Mouse (Mus musculus) heart, embryonic 12.5 days (tissue): ENCODE measurements around the gene Nfe2l3. TPM values are rescaled to one million over a fixed set of nuclear protein-coding genes. Genes with fewer than 3 reads are reported as not detected.

Experiments used
- ATAC-seq: fragments of 200-750 bp; cut with Nextera tagmentation; 2 replicates; pipeline ENCODE4 v1.8.0; 2017; ENCODE audit warnings: moderate TSS enrichment, moderate library complexity; ENCODE audit not compliant: insufficient number of reproducible peaks, low FRiP score
- H3K27ac ChIP-seq: fragments of 300-500 bp; sonication (generic); 2 replicates; pipeline ENCODE4 v1.5.1; 2016; ENCODE audit warnings: mild to moderate bottlenecking, moderate library complexity; ENCODE audit not compliant: poor library complexity, severe bottlenecking
- H3K27me3 ChIP-seq: fragments of 300-500 bp; sonication (generic); replicated peaks from 2 replicates; pipeline ENCODE4 v1.6.1; 2016; ENCODE audit warnings: mild to moderate bottlenecking, moderate library complexity
- H3K36me3 ChIP-seq: fragments of 300-500 bp; sonication (generic); 2 replicates; pipeline ENCODE4 v1.6.1; 2016; ENCODE audit warnings: mild to moderate bottlenecking, moderate library complexity
- H3K4me1 ChIP-seq: fragments of 300-500 bp; sonication (generic); replicated peaks from 2 replicates; pipeline ENCODE4 v1.6.1; 2016; ENCODE audit warnings: mild to moderate bottlenecking
- H3K4me2 ChIP-seq: fragments of 300-500 bp; sonication (generic); 2 replicates; pipeline ENCODE4 v1.6.1; 2016; ENCODE audit warnings: mild to moderate bottlenecking, moderate library complexity
- H3K4me3 ChIP-seq: fragments of 300-500 bp; sonication (generic); 2 replicates; pipeline ENCODE4 v1.5.1; 2016; ENCODE audit warnings: mild to moderate bottlenecking
- H3K9ac ChIP-seq: fragments of 300-500 bp; sonication (generic); 2 replicates; pipeline ENCODE4 v1.6.1; 2016; ENCODE audit warnings: mild to moderate bottlenecking, moderate library complexity
- H3K9me3 ChIP-seq: fragments of 300-500 bp; sonication (generic); replicated peaks from 2 replicates; pipeline ENCODE4 v1.6.1; 2016; ENCODE audit warnings: mild to moderate bottlenecking, moderate library complexity
- WGBS: fragments of 180-500 bp; shearing (Covaris S2); methylation state at CpG from one replicate; pipeline ENCODE4 v1.1.7; 2016; 5-methylcytosine and 5-hydroxymethylcytosine counted together
- polyA plus RNA-seq: library from polyadenylated mRNA; unstranded; fragments of >200 nt; fragmentation: Nextera tagmentation; extraction: Ambion mirVana; gene quantifications from 2 replicates; pipeline ENCODE4 v1.2.1, GENCODE M21; 2016

Gene Nfe2l3
- polyA plus RNA-seq, 1 experiment from 2014 or later = 5.3 TPM

DNA sequence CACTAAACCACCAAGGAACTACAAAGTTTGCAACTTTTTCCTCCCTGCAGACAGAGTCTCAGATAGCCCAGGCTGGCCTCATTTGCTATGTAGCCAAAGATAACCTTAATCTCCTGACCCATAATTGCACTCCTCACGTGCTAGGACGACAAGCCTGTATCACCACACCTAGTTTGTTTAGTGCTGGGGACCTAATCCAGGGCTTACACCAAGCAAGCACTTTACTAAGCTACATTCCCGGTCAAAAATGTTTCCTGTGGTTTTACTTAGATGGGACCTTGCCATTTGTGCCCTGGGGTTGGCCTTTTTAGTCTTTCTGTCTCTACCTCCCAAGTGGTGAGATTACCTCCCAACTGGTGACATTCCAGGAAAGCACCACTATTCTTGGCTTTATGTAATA is 22.5 kb downstream of the Nfe2l3 start:
- Histone ChIP-seq H3K9me3 (no peaks in the 10 kb centered on the region), H3K4me1 (0 out of 2 replicates have a peak, but pooled peaks cover 5% of the 10 kb centered on the region), H3K36me3 (peaks cover 20% of the 10 kb centered on the region), H3K27ac (no peak overlapping the region), H3K9ac (no peak overlapping the region), H3K27me3 (no peaks in the 10 kb centered on the region), H3K4me3 (no peak overlapping the region), H3K4me2 (no peak overlapping the region)
- 39% methylated on average over 3 of the region's 3 CpGs for WGBS
- ATAC-seq = no peak

DNA sequence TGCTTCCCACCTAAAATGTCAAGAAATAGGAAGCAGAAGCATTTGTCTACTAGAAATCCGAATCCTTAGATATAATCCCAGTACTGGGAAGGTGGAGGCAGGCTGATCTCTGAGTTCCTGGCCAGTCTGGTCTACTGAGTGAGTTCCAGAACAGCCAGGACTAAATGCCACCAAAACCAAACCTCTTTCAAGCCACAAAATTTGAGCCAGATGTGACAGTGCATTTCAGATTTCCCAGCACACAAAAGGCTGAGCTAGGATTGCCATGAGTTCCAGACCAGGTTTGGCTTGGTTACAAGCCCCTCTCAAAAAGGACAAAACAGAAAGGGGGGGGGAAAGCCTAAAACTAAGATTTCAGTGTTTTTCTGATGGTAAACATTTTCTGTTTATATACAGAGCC is 23.7 kb downstream of the Nfe2l3 start:
- Histone ChIP-seq H3K27me3 (no peaks in the 10 kb centered on the region), H3K9ac (no peak overlapping the region), H3K4me1 (0 out of 2 replicates have a peak, but pooled peaks cover 5% of the 10 kb centered on the region), H3K27ac (no peak overlapping the region), H3K9me3 (no peaks in the 10 kb centered on the region), H3K36me3 (peaks cover 29% of the 10 kb centered on the region), H3K4me3 (no peak overlapping the region), H3K4me2 (no peak overlapping the region)
- ATAC-seq = no peak
- WGBS = 72% methylated on average over 1 of the region's 1 CpGs

GRCm38 (mm10) chr6:51457283-51457682 is 24.8 kb downstream of the Nfe2l3 start:
- no peak overlapping the region for H3K4me3 ChIP-seq
- WGBS = 79% methylated on average over 3 of the region's 3 CpGs
- 0 out of 2 replicates have a peak, but pooled peaks cover 5% of the 10 kb centered on the region for H3K4me1 ChIP-seq
- ATAC-seq = no peak
- H3K9ac ChIP-seq = no peak overlapping the region
- H3K9me3 ChIP-seq = no peaks in the 10 kb centered on the region
- H3K36me3 ChIP-seq = peaks cover 38% of the 10 kb centered on the region
- no peaks in the 10 kb centered on the region for H3K27me3 ChIP-seq
- H3K27ac ChIP-seq = no peak overlapping the region
- no peak overlapping the region for H3K4me2 ChIP-seq

DNA sequence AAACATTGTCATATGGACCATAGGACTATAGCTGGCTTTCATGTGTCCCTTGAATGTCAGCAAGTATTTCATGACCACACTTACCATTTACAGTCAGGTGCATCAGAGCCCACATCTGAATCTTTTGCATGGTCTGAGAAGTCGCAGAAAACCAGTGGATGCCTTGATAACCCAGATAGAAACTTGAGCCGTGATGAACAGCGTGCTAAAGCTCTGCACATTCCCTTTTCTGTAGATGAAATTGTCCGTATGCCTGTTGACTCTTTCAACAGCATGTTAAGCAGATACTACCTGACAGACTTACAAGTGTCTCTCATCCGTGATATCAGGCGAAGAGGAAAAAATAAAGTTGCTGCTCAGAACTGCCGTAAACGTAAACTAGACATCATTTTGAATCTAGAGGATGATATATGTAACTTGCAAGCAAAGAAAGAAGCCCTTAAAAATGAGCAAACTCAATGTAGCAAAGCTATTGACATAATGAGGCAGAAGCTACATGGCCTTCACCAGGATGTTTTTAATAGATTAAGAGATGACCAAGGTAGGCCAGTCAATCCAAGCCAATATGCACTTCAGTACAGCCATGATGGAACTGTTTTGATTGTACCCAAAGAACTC is 25.4 kb downstream of the Nfe2l3 start:
- H3K27me3 ChIP-seq = no peaks in the 10 kb centered on the region
- H3K27ac ChIP-seq = no peak overlapping the region
- no peaks in the 10 kb centered on the region for H3K9me3 ChIP-seq
- H3K4me3 ChIP-seq = no peak overlapping the region
- peaks cover 40% of the 10 kb centered on the region for H3K36me3 ChIP-seq
- 71% methylated on average over 8 of the region's 8 CpGs for WGBS
- no peak overlapping the region for H3K4me2 ChIP-seq
- H3K4me1 ChIP-seq = 0 out of 2 replicates have a peak, but pooled peaks cover 5% of the 10 kb centered on the region
- no peak for ATAC-seq
- H3K9ac ChIP-seq = no peak overlapping the region

DNA sequence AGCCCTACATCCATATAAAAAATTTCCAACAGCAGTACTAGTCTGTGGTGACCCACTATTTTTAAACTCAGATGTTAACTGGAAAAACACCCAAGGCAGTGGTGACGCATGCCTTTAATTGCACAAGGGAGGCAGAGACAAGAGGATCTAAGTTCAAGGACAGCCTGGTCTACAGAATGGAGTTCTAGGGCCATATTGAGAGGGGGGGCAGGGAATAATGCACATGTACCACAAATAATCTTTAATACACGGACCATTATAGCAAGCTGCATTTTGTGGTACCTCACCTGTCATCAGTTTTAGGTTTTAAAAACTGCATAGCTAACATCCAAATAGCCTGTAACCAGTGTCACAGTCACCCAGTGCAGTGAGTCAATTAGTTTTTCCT is 26.4 kb downstream of the Nfe2l3 start:
- H3K9ac ChIP-seq = no peak overlapping the region
- H3K36me3 ChIP-seq = peaks cover 49% of the 10 kb centered on the region
- no peaks in the 10 kb centered on the region for H3K9me3 ChIP-seq
- 0 out of 2 replicates have a peak, but pooled peaks have one; percentile 10 for ATAC-seq
- no peaks in the 10 kb centered on the region for H3K27me3 ChIP-seq
- no peak overlapping the region for H3K4me2 ChIP-seq
- H3K4me1 ChIP-seq = peaks cover 9% of the 10 kb centered on the region; the same call in 1 of the 2 replicates
- no peak overlapping the region for H3K27ac ChIP-seq
- WGBS = 38% methylated on average over 2 of the region's 2 CpGs
- no peak overlapping the region for H3K4me3 ChIP-seq

GRCm38 (mm10) chr6:51459313-51460020 is 27.0 kb downstream of the Nfe2l3 start:
- H3K4me3 ChIP-seq = no peak overlapping the region
- peaks cover 9% of the 10 kb centered on the region; the same call in 1 of the 2 replicates for H3K4me1 ChIP-seq
- 45% methylated on average over 5 of the region's 5 CpGs for WGBS
- H3K9me3 ChIP-seq = no peaks in the 10 kb centered on the region
- peak; percentile 43; the same call in 1 of the 2 replicates for ATAC-seq
- H3K27ac ChIP-seq = no peak overlapping the region
- no peaks in the 10 kb centered on the region for H3K27me3 ChIP-seq
- H3K36me3 ChIP-seq = peaks cover 52% of the 10 kb centered on the region
- H3K4me2 ChIP-seq = no peak overlapping the region
- no peak overlapping the region for H3K9ac ChIP-seq

DNA sequence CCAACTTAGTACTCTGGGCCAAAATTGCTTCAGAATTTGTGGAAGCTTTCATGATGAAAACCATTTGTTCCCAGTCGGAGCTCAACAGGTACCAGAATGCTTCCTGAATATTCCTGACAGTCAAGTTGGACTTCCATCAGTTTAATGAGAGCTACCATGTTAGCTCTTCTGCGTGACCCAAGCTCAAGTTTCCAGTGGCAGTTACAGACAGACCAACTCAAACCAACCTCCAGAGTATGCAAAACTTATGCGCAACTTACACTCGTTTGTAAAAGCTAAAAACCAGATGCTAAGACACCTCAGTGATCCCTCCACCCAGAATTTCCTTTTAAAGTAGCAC is 27.5 kb downstream of the Nfe2l3 start:
- Histone ChIP-seq H3K27me3 (no peaks in the 10 kb centered on the region), H3K9ac (no peak overlapping the region), H3K36me3 (peaks cover 52% of the 10 kb centered on the region), H3K4me2 (no peak overlapping the region), H3K27ac (no peak overlapping the region), H3K9me3 (no peaks in the 10 kb centered on the region), H3K4me3 (no peak overlapping the region), H3K4me1 (peaks cover 7% of the 10 kb centered on the region; the same call in 1 of the 2 replicates)
- 76% methylated on average over 4 of the region's 4 CpGs for WGBS
- no peak for ATAC-seq

GRCm38 (mm10) chr6:51460363-51460762 is 27.9 kb downstream of the Nfe2l3 start:
- Histone ChIP-seq H3K4me2 (no peak overlapping the region), H3K9me3 (no peaks in the 10 kb centered on the region), H3K9ac (no peak overlapping the region), H3K27me3 (no peaks in the 10 kb centered on the region), H3K4me1 (peaks cover 4% of the 10 kb centered on the region; the same call in 1 of the 2 replicates), H3K4me3 (no peak overlapping the region), H3K27ac (no peak overlapping the region), H3K36me3 (peaks cover 53% of the 10 kb centered on the region)
- no peak for ATAC-seq
- 75% methylated on average over 3 of the region's 3 CpGs for WGBS

DNA sequence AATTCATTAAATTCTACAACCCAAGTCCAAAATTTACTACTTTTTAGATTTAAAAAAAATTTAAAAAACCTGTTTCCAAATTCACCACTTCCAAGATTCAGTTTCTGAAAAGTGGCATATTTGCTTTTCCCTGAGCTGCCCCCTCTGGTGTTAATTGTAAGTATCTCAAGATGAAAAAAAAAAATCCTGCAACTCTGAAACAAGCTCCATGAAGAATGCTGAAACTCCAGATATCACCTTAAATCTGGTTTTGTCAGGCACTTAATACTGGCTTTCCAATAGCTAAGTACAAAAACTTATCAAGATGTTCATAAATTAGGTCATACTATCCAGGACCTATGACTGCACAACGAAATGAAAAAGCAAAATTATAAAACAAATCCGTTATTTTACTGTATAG is 35.2 kb downstream of the Nfe2l3 start:
- H3K9me3 ChIP-seq = no peaks in the 10 kb centered on the region
- no peaks in the 10 kb centered on the region for H3K27me3 ChIP-seq
- 0% methylated on average over 2 of the region's 2 CpGs for WGBS
- H3K4me3 ChIP-seq = peak overlapping the region; percentile 42
- H3K4me2 ChIP-seq = no peak overlapping the region
- no peak overlapping the region for H3K27ac ChIP-seq
- ATAC-seq = no peak
- no peak overlapping the region for H3K9ac ChIP-seq
- peaks cover 24% of the 10 kb centered on the region for H3K4me1 ChIP-seq
- peaks cover 36% of the 10 kb centered on the region for H3K36me3 ChIP-seq

GRCm38 (mm10) chr6:51468891-51469561 is 36.6 kb downstream of the Nfe2l3 start:
- H3K9me3 ChIP-seq = no peaks in the 10 kb centered on the region
- H3K4me3 ChIP-seq = peak overlapping the region; percentile 93
- peak; percentile 58 for ATAC-seq
- H3K4me1 ChIP-seq = peaks cover 24% of the 10 kb centered on the region
- peak overlapping the region; percentile 96 for H3K9ac ChIP-seq
- peaks cover 38% of the 10 kb centered on the region for H3K36me3 ChIP-seq
- H3K4me2 ChIP-seq = peak overlapping the region; percentile 59
- under 1% methylated on average over 63 of the region's 63 CpGs for WGBS
- no peaks in the 10 kb centered on the region for H3K27me3 ChIP-seq
- H3K27ac ChIP-seq = peak overlapping the region; percentile 99

- H3K4me3 ChIP-seq = peak within 1 kb of the TSS; percentile 93
- peaks cover 24% of the 10 kb centered on the region for H3K4me1 ChIP-seq
- H3K36me3 ChIP-seq = peaks cover 42% of the 10 kb centered on the region
- no peaks in the 10 kb centered on the region for H3K27me3 ChIP-seq
- peak within 1 kb of the TSS; percentile 59 for H3K4me2 ChIP-seq
- H3K27ac ChIP-seq = peak within 1 kb of the TSS; percentile 99
- ATAC-seq = peak; percentile 91
- under 1% methylated on average over 63 of the region's 63 CpGs for WGBS
- H3K9me3 ChIP-seq = no peaks in the 10 kb centered on the region
- peak within 1 kb of the TSS; percentile 96 for H3K9ac ChIP-seq
Observed at GRCm38 (mm10) chr6:51469715-51470310, 37.3 kb downstream of the Nfe2l3 start, which contains the start of gene Hnrnpa2b1. Hnrnpa2b1 (minus strand) TSS chr6:51469894.
